Comparison of ENCODE assay signal across 21 mouse cellular contexts in genomic region chr10:109723646-109724045, GRCm38 (mm10).
DNase-seq lines count a peak whose midpoint lies in the region; TF ChIP-seq lines count a peak whose summit lies in the region.
"Had no signal": no experiment of that assay in that cellular context is flagged by ENCODE, and none has a peak within 500 bp of the region (broad histone marks: within the 10 kb centered on the region; RNA-seq: fewer than 3 reads in every experiment).

No protein-coding gene starts in this region.

- TF ChIP-seq POLR2A in lung, adult 2 months (IDR thresholded peaks at IDR 0.05; ENCODE audit: borderline replicate concordance, extremely low read depth, low read depth, low read length): no peak

- DNase-seq in embryo, embryonic 11.5 days (ENCODE audit: low read depth, low spot score): peak; percentile 5
- DNase-seq in embryo, embryonic 11 days: no peak
- peak; percentile 68 for DNase-seq in retina, adult 2 months (ENCODE audit: low read depth, low spot score)
- no peak for DNase-seq in retina, embryonic 14.5 days (ENCODE audit: low spot score)
- DNase-seq in mesoderm, embryonic 11.5 days (ENCODE audit: low read depth, low spot score): peak; percentile 9
- DNase-seq in retina, postnatal 7 days (ENCODE audit: low read depth, low spot score): peak; percentile 29
- DNase-seq in right cerebral cortex, postnatal 4 days: no peak
- DNase-seq in lung, adult 2 months: no peak
- DNase-seq: adrenal gland, adult 8-10 months; adrenal gland, postnatal 14 days; adrenal gland, postnatal 36 days; B cell, adult 2 months; cerebellum, adult 11-12 months; cerebellum, adult 2 months; cerebellum, adult 9-10 months; cerebellum, postnatal 10 days; cerebellum, postnatal 25 days had no signal

- H3K4me1 ChIP-seq in lung, adult 2 months (ENCODE audit: control insufficient read depth, insufficient read depth, low read length): no peaks in the 10 kb centered on the region
- H3K4me1 ChIP-seq: embryonic facial prominence, embryonic 10.5 days; embryonic facial prominence, embryonic 12.5 days; forebrain, embryonic 12.5 days had no signal

- WGBS in lung, adult 2 months: 80% methylated on average over 5 of the region's 5 CpGs

- no peak for TF ChIP-seq CTCF in lung, adult 2 months (IDR thresholded peaks at IDR 0.05; ENCODE audit: insufficient read depth, low read length)

- no peak overlapping the region for H3K4me3 ChIP-seq in lung, adult 2 months (replicated peaks; ENCODE audit: extremely low read depth, low read depth, low read length)
- H3K4me3 ChIP-seq: embryonic facial prominence, embryonic 10.5 days; embryonic facial prominence, embryonic 12.5 days; forebrain, embryonic 10.5 days; forebrain, embryonic 12.5 days had no signal

Comparison
In these comparisons a context has a peak if more than half of its experiments do, and no peak if none do; other contexts are left out.
1. DNase-seq: peak in embryo, embryonic 11.5 days (single experiment), retina, adult 2 months (single experiment), mesoderm, embryonic 11.5 days (single experiment) and retina, postnatal 7 days (single experiment); none in embryo, embryonic 11 days (single experiment), retina, embryonic 14.5 days (single experiment), right cerebral cortex, postnatal 4 days (single experiment) and lung, adult 2 months (single experiment).